Mouse (Mus musculus): Measurements from ENCODE around the gene Zmat5.

Gene Zmat5

GRCm38 (mm10) chr11:4704072-4704964 is at the start of gene Zmat5, which contains the start of gene Uqcr10:
TSS of gene Zmat5 (plus strand) at chr11:4704678.
TSS of gene Uqcr10 (minus strand) at chr11:4704342.
- DNase-seq = peak; percentile 93

DNA sequence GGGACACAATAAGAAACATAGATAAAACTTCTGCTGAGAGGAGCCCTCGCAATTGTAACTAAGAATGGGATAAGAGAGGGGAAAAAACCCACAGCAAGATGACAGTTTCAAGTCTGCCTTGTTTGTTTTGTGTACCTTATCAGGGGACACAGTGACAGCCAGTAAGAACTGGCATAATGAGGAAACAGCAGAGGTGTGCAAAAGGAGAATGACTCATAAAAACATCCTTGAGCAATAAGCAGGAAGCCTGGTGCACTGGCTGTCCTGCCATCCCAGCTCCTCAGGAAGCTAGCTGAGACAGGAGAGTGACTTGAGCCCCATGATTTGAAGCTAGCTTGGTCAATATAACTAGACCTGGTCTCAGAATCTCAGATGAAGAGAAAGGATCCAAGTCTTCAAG is 44.7 kb upstream of the Zmat5 start:
- no peak for DNase-seq

- no peak for DNase-seq
Observed at GRCm38 (mm10) chr11:4660309-4661025, 44.0 kb upstream of the Zmat5 start.

DNA sequence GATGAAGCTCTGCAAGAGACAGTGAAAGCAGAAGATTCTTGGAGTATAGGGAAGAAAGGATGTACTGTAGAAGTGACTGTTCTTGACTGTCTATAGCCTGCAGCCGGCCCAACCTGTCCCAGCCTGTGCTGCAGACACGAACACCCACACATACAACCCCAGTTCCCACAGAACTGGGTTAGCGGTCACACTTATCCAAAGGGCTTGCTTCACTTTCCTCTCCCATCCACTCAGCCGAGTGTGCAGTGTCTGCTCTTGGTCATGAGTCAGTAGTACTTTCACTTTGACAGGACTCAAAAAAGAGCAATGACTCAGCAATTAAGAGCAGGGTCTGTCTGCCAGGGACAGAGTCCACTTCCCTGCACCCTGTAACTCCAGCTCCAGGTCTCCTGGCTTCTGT is 43.2 kb upstream of the Zmat5 start:
- DNase-seq = no peak

GRCm38 (mm10) chr11:4661871-4662495 is 42.5 kb upstream of the Zmat5 start:
- no peak for DNase-seq

DNA sequence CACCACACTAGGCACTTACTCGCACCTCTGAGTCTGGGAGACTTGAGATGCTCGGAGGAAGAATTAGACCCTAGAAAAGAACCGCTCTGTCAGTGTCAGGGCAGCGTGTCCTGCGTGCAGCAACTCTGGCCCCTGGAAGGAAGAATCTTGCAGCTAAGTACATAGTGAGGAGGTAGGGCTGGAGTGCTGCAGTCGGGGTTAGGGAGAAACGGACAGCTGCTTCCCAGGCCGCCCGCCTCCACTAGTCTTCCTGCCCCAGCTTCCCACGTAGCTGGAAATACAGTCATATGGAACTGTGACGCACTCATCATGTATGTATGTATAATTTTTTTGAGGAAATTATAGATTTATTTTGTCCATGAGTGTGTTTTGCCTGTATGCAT is 42.0 kb upstream of the Zmat5 start:
- DNase-seq = no peak

DNA sequence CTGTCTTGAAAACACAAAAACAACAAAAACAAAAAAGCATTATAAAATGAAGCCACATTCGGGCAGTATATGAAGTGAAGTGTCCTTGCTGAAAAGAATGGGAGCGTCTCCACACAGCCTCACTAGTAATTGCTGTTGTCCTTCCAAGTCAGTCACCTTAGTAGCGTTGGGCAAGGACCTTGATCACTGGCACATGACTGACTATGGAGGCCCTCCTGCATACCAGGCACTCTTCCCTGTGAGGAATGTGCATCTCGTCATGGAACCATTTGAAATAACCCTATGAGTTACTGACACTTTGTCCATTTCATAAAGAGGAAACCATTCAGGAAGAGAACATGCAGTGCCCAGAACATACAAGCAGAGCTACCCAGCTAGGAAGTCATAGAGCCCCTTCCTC is 32.7 kb upstream of the Zmat5 start:
- DNase-seq = no peak

DNA sequence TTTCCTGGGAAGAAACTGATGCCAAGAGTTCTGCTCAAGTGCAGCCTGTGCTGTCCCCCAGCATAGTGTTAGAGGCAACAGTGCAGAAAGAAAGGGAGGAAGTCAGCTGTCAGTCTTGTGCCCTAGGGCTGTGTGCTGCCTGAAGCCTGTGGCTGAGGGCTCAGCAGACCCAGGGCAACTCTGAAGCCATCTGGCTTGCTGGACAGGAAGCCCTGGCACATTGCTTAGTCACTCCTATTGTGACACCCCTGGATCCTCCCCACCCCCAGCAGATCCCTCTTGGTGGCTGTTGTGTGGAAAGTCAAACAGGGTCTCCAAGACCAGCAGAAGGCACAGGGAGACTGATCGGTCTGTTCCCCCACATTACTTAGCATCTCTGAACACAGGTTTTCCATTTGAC is 29.9 kb upstream of the Zmat5 start:
- no peak for DNase-seq

DNA sequence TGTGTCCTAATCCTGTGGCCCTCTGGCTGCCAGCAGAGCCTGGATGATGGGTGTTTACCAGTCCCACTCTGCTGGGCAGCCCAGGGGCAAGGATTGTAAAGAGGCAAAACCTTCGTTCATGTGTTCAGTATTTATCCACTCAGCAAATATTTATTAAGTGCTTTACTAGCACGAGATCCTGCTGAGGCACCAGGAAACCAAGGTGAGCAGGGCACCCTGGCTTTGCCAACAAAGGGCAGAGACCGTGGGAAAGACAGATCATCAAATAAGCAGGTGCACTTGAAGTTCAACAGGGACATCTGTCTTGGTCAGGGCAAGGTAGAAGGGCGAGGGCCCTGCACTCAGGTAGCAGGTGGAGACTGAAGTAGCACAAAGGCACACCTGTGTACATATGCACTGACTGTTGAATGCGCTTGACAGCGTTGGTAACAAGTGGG is 29.3 kb upstream of the Zmat5 start:
- no peak for DNase-seq

DNA sequence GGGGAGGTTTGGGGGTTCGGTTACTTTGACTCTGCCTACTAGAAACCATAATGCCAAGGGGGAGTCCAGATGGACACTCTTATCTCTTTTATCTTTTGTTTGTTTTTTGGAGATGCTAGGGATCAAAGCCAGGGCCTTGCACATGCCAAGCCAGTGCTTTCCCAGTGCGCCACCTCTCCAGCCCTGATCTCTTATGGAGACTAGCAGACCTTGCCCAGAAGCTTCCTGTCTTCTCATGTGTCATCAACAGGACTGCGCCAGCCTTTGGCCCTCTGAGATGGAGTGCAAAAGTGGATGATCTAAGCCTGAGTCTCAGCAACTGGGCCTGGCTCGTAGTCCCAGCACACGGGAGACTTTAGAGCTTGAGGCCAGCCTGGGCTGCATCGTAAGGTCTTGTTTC is 28.8 kb upstream of the Zmat5 start:
- DNase-seq = no peak

GRCm38 (mm10) chr11:4677250-4677872 is 27.1 kb upstream of the Zmat5 start:
- DNase-seq = no peak

GRCm38 (mm10) chr11:4678700-4679440 is 25.6 kb upstream of the Zmat5 start:
- no peak for DNase-seq

GRCm38 (mm10) chr11:4679441-4679832 is 25.0 kb upstream of the Zmat5 start:
- DNase-seq = no peak

DNA sequence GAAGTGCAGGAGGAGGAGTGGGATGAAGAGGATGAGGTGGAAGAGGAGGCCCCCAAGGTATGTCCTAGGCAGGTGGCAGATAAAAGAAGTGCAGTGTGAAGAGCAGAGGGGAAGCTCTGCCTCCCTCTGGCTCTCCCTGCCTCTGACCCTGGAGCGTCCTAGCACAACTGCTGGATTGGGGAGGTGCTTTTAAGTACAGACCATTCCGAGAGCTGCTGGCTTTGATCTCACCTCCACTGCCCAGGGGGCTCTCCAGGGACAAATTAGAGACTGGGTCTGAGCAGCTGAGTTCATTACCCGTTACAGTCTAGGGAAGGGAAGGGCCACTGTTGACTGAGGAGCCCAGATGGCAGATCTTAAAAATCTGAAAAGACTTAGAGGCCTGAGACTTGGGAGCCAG is 24.4 kb upstream of the Zmat5 start:
- DNase-seq = no peak

DNA sequence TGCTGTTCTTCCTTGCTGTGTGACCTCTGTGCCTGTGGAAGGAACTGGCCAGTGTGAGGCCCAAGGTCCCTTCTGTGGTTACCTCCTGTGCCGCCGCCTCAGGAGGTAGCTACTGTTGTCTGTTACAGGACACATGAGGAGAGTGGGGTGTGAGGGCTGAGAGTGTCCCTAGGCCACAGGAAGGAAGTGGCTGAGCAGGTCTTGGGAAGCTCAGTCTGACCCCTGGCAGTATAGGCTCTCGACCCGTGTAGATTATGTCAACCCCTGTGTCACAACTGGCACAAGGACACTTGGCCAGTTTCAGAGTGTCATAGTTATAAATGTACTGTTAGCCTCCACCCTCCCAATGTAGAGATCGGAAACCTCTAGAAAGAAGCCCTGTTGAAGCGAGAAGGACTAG is 21.0 kb upstream of the Zmat5 start:
- no peak for DNase-seq

DNA sequence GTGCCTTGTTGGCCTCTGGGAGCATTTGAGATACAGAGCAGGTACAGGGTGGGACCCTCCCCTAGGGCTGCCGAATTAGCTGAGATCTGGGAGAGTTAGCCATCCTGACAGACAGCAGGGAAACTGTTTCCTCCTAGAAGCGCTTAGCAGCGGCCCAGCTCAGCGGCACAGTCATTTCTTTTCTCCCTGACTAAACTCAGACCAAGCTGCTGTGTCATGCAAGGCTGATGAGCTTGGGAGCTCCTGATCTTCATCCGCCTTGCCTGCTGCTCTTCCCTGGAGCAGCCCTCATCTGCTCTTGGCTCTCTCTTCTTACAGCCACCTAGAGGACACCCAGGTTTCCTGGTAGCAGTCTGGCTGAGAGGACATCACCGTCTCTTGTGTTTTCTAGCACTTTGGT is 20.3 kb upstream of the Zmat5 start:
- no peak for DNase-seq

- no peak for DNase-seq
Observed at GRCm38 (mm10) chr11:4685071-4685470, 19.4 kb upstream of the Zmat5 start.

DNA sequence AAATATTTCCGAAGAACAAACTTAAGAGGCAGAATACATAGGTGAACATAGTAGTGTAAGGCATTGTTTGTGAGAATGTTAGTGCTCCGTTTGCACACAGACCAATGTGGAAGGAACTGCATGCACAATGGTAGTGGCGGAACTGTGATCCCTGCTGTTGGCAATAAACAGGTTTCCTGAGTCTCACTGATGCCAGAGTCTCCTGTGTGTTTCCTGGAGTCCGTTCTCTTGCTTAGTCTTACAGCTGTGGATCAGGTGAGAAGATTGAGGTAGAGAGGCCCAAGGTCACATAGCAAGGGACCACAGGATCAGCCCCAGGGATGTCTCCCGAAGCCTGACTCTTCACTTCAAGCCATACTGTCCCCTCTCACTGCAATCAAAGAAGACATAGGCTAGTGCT is 19.0 kb upstream of the Zmat5 start:
- no peak for DNase-seq

DNA sequence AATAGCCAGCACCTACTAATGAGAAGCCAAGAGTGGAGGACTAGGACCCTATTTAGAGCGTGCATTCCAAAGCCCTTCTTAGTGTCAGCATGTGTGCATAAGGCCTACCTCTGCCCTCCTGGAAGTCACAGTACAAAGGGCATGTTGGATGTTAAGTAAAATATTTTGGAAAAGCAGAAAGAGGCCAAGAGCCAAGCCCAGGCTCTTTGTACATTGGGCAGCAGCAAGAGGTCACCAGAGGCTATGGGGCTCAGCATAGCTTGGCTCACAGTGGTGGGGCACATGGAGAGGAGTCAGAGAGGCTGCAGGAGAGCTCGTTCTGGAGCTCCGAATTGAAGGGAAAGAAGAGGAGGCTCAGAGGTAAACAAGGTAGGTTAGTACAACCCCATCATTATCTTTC is 17.5 kb upstream of the Zmat5 start:
- DNase-seq = no peak

DNA sequence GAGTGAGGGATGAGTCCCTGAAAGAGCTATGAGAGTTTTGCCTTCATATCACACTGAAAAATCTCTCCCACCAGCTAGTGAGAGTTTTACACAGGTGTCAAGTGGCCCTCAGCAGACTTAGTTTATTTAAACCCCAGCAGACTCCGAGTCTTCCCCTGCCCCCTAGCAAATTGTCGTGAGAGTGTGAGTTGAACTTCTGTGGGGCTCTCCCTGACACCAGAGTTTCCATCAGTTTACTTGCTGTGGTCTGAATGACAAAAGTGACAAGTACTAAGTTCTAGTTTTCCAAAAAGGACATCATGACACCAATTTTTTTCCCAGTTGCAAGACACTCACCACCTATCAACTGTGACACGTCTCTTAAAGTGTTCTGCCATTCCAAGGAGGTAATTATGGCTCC is 16.6 kb upstream of the Zmat5 start:
- no peak for DNase-seq

DNA sequence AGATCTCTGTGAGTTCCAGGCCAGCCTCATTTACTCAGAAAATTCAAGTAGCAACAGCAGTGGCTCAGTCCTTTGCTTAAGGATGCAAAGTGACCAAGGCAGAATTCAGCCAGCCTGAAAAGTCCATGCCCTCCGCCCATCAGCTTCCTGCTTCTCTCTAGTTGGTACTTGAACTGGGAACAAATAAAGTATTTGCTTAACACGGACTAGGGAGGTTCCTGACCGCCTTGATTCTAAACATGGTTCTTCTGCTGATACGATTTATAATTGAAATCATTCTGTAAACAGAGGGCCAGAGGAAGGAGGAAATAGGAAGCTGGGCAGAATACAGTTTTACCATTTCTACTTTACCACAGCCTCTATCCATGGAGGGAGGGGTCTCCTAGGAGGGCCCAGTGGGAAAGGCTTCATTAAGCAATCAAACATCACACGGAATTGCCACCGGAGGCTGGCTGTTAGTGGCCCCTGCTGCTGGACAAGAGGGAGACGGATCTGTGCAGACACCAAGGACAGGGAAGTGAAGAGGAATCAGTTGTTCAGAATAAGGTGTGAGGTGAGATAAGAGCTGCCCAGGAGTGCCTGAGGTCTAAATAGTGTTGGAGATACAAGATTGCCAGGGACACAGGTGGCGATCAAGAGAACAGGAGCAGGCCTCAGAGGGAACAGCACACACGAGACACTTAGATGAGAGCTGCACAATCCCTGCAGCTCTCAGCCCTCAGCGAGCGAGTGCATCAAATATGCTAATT is 15.7 kb upstream of the Zmat5 start:
- no peak for DNase-seq

DNA sequence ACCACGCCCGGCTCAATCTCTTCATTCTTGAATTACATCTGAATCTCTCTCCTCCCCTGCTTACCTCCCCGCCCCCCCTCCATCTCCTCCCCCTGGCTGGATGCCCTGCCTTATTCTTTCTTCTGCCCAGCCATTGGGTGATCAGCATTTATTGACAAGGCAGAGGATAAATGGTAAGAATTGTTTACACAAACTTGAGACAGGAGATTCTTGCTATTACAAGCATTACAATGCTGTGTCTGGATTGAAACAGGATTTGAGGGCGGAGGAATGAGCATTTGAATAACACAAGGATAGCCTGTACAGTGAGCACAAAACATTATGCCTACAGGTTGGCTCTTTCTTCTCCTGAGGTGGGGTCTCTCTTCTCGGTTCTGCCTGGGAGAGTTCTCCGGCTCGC is 14.1 kb upstream of the Zmat5 start:
- DNase-seq = no peak
